Mouse (Mus musculus) liver, adult 2 months (tissue): ENCODE measurements at regions not wholly inside any gene's neighbourhood (a gene's known extent, or its start where the extent isn't known, plus 50 kb on each side); places are given as distances from the start of the nearest gene placed in this dataset.

ENCODE experiments used
- DNase-seq: peaks from one replicate; pipeline ENCODE4 v3.0.0-alpha.2; 2011; ENCODE audit warnings: low read depth, low spot score; ENCODE audit errors: extremely low read depth
- H3K27ac ChIP-seq: fragments of 200-500 bp; replicated peaks from 2 replicates; pipeline ENCODE4 v1.5.1; 2012; ENCODE audit warnings: low read depth, mild to moderate bottlenecking, control low read depth, inconsistent platforms, low read length; ENCODE audit not compliant: insufficient read depth
- H3K27me3 ChIP-seq: fragments of 200-500 bp; 2 replicates; pipeline ENCODE4 v1.6.1; 2012; ENCODE audit warnings: mild to moderate bottlenecking, moderate library complexity, low read length, inconsistent platforms; ENCODE audit not compliant: control insufficient read depth, insufficient read depth
- H3K36me3 ChIP-seq: fragments of 200-500 bp; 2 replicates; pipeline ENCODE4 v1.6.1; 2012; ENCODE audit warnings: low read length, inconsistent platforms; ENCODE audit not compliant: control insufficient read depth, insufficient read depth
- H3K4me1 ChIP-seq: fragments of 200-500 bp; 2 replicates; pipeline ENCODE4 v1.6.1; 2011; ENCODE audit warnings: low read length; ENCODE audit not compliant: control insufficient read depth, insufficient read depth
- H3K4me3 ChIP-seq: fragments of 200-500 bp; 2 replicates; pipeline ENCODE4 v1.5.1; 2011; ENCODE audit warnings: low read depth, mild to moderate bottlenecking, control low read depth, low read length, moderate library complexity; ENCODE audit not compliant: insufficient read depth
- H3K79me2 ChIP-seq: fragments of 200-500 bp; 2 replicates; pipeline ENCODE4 v1.6.1; 2012; ENCODE audit warnings: inconsistent platforms, mild to moderate bottlenecking, low read length, moderate library complexity; ENCODE audit not compliant: control insufficient read depth, insufficient read depth
- H3K9ac ChIP-seq: fragments of 200-500 bp; 2 replicates; pipeline ENCODE4 v1.6.1; 2012; ENCODE audit warnings: low read depth, mild to moderate bottlenecking, control low read depth, inconsistent platforms, low read length
- CTCF ChIP-seq: fragments of 200-500 bp; IDR thresholded peaks from 2 replicates; pipeline ENCODE4 v1.5.1; 2011; ENCODE audit warnings: low read depth, low read length, control low read depth
- POLR2A ChIP-seq: fragments of 200-500 bp; IDR thresholded peaks from 2 replicates; pipeline ENCODE4 v1.6.1; 2011; ENCODE audit warnings: low read length, control low read depth; ENCODE audit not compliant: insufficient read depth; ENCODE audit errors: extremely low read depth
- WGBS: fragments of 180-500 bp; shearing (Covaris S2); methylation state at CpG from one replicate; pipeline ENCODE4 v1.1.7; 2018; 5-methylcytosine and 5-hydroxymethylcytosine counted together

GRCm38 (mm10) chr4:105626371-105627320 is 163.0 kb upstream of the Gm12728 start:
- Histone ChIP-seq H3K4me1 (peaks cover 8% of the 10 kb centered on the region), H3K27ac (no peak overlapping the region), H3K4me3 (no peak overlapping the region), H3K79me2 (no peaks in the 10 kb centered on the region), H3K36me3 (no peaks in the 10 kb centered on the region), H3K9ac (no peak overlapping the region), H3K27me3 (no peaks in the 10 kb centered on the region)
- TF ChIP-seq POLR2A: no peak
- TF ChIP-seq CTCF: no peak
- peak; percentile 76 for DNase-seq
- 43% methylated on average over 14 of the region's 14 CpGs for WGBS

GRCm38 (mm10) chr4:105629581-105629980 is 160.1 kb upstream of the Gm12728 start:
- DNase-seq: peak; percentile 53
- no peak for TF ChIP-seq POLR2A
- TF ChIP-seq CTCF: no peak
- H3K27me3 ChIP-seq: no peaks in the 10 kb centered on the region
- 38% methylated on average over 4 of the region's 4 CpGs for WGBS
- H3K4me3 ChIP-seq: no peak overlapping the region
- H3K36me3 ChIP-seq: no peaks in the 10 kb centered on the region
- H3K9ac ChIP-seq: no peak overlapping the region
- peaks cover 8% of the 10 kb centered on the region for H3K4me1 ChIP-seq
- no peaks in the 10 kb centered on the region for H3K79me2 ChIP-seq
- no peak overlapping the region for H3K27ac ChIP-seq

GRCm38 (mm10) chr4:105630595-105631369 is 158.9 kb upstream of the Gm12728 start:
- H3K27ac ChIP-seq: no peak overlapping the region
- H3K4me3 ChIP-seq: no peak overlapping the region
- no peak overlapping the region for H3K9ac ChIP-seq
- peaks cover 8% of the 10 kb centered on the region for H3K4me1 ChIP-seq
- H3K36me3 ChIP-seq: no peaks in the 10 kb centered on the region
- no peaks in the 10 kb centered on the region for H3K27me3 ChIP-seq
- no peak for TF ChIP-seq POLR2A
- TF ChIP-seq CTCF: no peak
- DNase-seq: no peak
- no peaks in the 10 kb centered on the region for H3K79me2 ChIP-seq
- WGBS: 74% methylated on average over 11 of the region's 11 CpGs

- H3K27ac ChIP-seq: no peak overlapping the region
- H3K36me3 ChIP-seq: no peaks in the 10 kb centered on the region
- H3K27me3 ChIP-seq: no peaks in the 10 kb centered on the region
- peaks cover 5% of the 10 kb centered on the region for H3K4me1 ChIP-seq
- no peaks in the 10 kb centered on the region for H3K79me2 ChIP-seq
- no peak overlapping the region for H3K9ac ChIP-seq
- TF ChIP-seq CTCF: no peak
- no peak for TF ChIP-seq POLR2A
- 66% methylated on average over 7 of the region's 7 CpGs for WGBS
- no peak overlapping the region for H3K4me3 ChIP-seq
- peak; percentile 58 for DNase-seq
These were observed 156.9 kb upstream of the Gm12728 start for GRCm38 (mm10) chr4:105632581-105633358.

GRCm38 (mm10) chr4:105633789-105634188 is 155.9 kb upstream of the Gm12728 start:
- Histone ChIP-seq H3K27me3 (no peaks in the 10 kb centered on the region), H3K36me3 (no peaks in the 10 kb centered on the region), H3K4me1 (peaks cover 5% of the 10 kb centered on the region), H3K9ac (no peak overlapping the region), H3K4me3 (no peak overlapping the region), H3K79me2 (no peaks in the 10 kb centered on the region), H3K27ac (no peak overlapping the region)
- DNase-seq: no peak
- WGBS: 98% methylated on average over 3 of the region's 3 CpGs
- TF ChIP-seq CTCF (no peak), POLR2A (no peak)
